Comparison of ENCODE assay signal across 8 mouse cellular contexts in the genomic region with DNA sequence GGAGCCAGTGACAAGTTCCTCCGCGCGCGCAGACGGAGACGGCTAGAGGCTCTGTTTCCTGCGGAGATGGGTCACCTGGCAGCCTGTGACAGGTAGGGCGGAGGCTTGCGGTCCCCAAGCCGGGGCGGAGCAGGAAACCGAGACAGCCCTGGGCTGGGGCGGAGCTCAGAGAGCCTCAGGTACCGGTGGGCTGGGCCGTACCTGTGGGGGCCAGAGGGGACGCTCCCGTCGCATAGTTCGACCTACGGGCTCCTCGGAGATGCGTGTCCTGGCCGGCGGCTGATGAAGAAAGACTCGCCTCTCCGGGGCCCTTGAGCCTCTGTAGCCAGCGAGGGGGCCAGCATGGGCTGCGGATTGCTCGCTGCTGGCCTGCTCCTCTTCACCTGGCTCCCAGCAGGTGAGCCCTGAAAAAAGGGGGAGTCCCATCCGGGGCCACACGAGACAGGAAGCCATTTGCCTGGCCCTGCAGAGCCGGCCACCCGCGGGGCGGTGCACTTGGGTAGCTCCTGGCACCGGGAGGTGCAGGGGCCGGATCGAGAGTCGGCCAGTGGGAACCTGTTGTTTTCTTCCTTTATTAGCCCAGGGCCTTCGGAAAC. TPM values are rescaled to one million over a fixed set of nuclear protein-coding genes. Genes with fewer than 3 reads are reported as not detected.
A peak's percentile ranks its signal among the peaks of the same experiment; 100 is the strongest.
DNase-seq lines count a peak whose midpoint lies in the region; ATAC-seq and TF ChIP-seq lines count a peak whose summit lies in the region.

A gene (plus strand): TSS at position 161 of the 596 bp plus-strand sequence.

- no peak for DNase-seq in left cerebral cortex, adult 2 months (ENCODE audit: extremely low spot score in 1 of 2, low spot score in 2 of 2)
- no peak for DNase-seq in left cerebral cortex, adult 9 months (ENCODE audit: low spot score in 2 of 2)
- DNase-seq in forebrain, embryonic 10.5 days (ENCODE audit: extremely low spot score, low spot score): peak; percentile 20
- DNase-seq in lung, postnatal 25 days (ENCODE audit: low spot score): peak; percentile 75
- peak; percentile 23 to 24 for DNase-seq in spleen, postnatal 14 days (ENCODE audit: low spot score in 2 of 2)
- no peak for DNase-seq in c-Kit-positive CD71-positive TER-119-positive erythroid progenitor cells, embryonic 14.5 days (ENCODE audit: low spot score)
- DNase-seq in gastrocnemius, postnatal 10 days: no peak

- intact Hi-C loops in left cerebral cortex, adult 2 months (cut with DNase I): no loop called here

- WGBS in forebrain, embryonic 10.5 days: 1% methylated on average over 40 of the region's 40 CpGs
- 2% methylated on average over 36 of the region's 40 CpGs for WGBS in kidney, embryonic 14.5 days

- H3K9me3 ChIP-seq in forebrain, embryonic 10.5 days: no peaks in the 10 kb centered on the region
- no peaks in the 10 kb centered on the region for H3K9me3 ChIP-seq in kidney, embryonic 14.5 days (ENCODE audit: control insufficient read depth, low read length)

- peak within 1 kb of the TSS; percentile 39 for H3K4me3 ChIP-seq in left cerebral cortex, adult 2 months
- H3K4me3 ChIP-seq in forebrain, embryonic 10.5 days: peak within 1 kb of the TSS; percentile 54
- peak within 1 kb of the TSS; percentile 40 for H3K4me3 ChIP-seq in kidney, embryonic 14.5 days (ENCODE audit: low read length)

- peak; percentile 79 for ATAC-seq in kidney, embryonic 14.5 days (ENCODE audit: low FRiP score, low TSS enrichment)

- H3K4me1 ChIP-seq in forebrain, embryonic 10.5 days: peaks cover 17% of the 10 kb centered on the region
- 0 out of 2 replicates have a peak, but pooled peaks cover 3% of the 10 kb centered on the region for H3K4me1 ChIP-seq in kidney, embryonic 14.5 days (ENCODE audit: control insufficient read depth, insufficient read depth, low read length)

- no peak for TF ChIP-seq CTCF in left cerebral cortex, adult 2 months (IDR thresholded peaks at IDR 0.05)

- H3K9ac ChIP-seq in kidney, embryonic 14.5 days (ENCODE audit: low read depth, low read length): peak within 1 kb of the TSS; percentile 23; the same call in 1 of the 2 replicates

- peaks cover 42% of the 10 kb centered on the region for H3K27me3 ChIP-seq in forebrain, embryonic 10.5 days (ENCODE audit: poor library complexity, severe bottlenecking)
- H3K27me3 ChIP-seq in kidney, embryonic 14.5 days (ENCODE audit: control insufficient read depth, insufficient read depth, low read length): peaks cover 12% of the 10 kb centered on the region

- no peak within 1 kb of the TSS for H3K27ac ChIP-seq in left cerebral cortex, adult 2 months
- H3K27ac ChIP-seq in forebrain, embryonic 10.5 days: peak within 1 kb of the TSS; percentile 58; the same call in 1 of the 2 replicates
- no peak within 1 kb of the TSS for H3K27ac ChIP-seq in kidney, embryonic 14.5 days (ENCODE audit: low read depth, low read length)

- H3K36me3 ChIP-seq in forebrain, embryonic 10.5 days (replicated peaks): no peaks in the 10 kb centered on the region
- no peaks in the 10 kb centered on the region for H3K36me3 ChIP-seq in kidney, embryonic 14.5 days (ENCODE audit: control insufficient read depth, insufficient read depth, low read length)

- H3K4me2 ChIP-seq in kidney, embryonic 14.5 days (replicated peaks; ENCODE audit: low read depth, low read length): peak within 1 kb of the TSS; percentile 75

RNA-seq across cellular contexts. Expression of the gene that starts here (rescaled TPM):
- total RNA-seq in left cerebral cortex, adult 2 months (2021): under 1 TPM; 0.23 to 0.47 TPM
- polyA plus RNA-seq in forebrain, embryonic 10.5 days (2016; fragmentation: Nextera tagmentation; extraction: Ambion mirVana): 0.37 and 0.97 TPM in 2 replicates
- 2.7 and 4.6 TPM in 2 replicates for polyA plus RNA-seq in kidney, embryonic 14.5 days (2014; fragmentation: Nextera tagmentation; extraction: Ambion mirVana)
- under 1 TPM in 1 of 2 experiments, not detected in 1; 0.07 TPM for total RNA-seq in gastrocnemius, postnatal 10 days (2021)

Comparison
In these comparisons a context has a peak if more than half of its experiments do, and no peak if none do; other contexts are left out.
1. Peak in DNase-seq, H3K4me3 ChIP-seq and H3K27ac ChIP-seq in forebrain, embryonic 10.5 days; RNA of the gene not detected or under 1 TPM.
2. DNase-seq: peak in lung, postnatal 25 days (single experiment) and spleen, postnatal 14 days (2 of 2); none in left cerebral cortex, adult 2 months (0 of 2), left cerebral cortex, adult 9 months (0 of 2), c-Kit-positive CD71-positive TER-119-positive erythroid progenitor cells, embryonic 14.5 days (single experiment) and gastrocnemius, postnatal 10 days (single experiment).
3. Peak in every context shown above with its lines, with median percentiles within 50 percentile points of each other: H3K4me3 ChIP-seq.